Mouse (Mus musculus) heart, postnatal 14 days (tissue): ENCODE measurements around the gene Plau. TPM values are rescaled to one million over a fixed set of nuclear protein-coding genes. Genes with fewer than 3 reads are reported as not detected.

Source experiments
- DNase-seq, 2 experiments: peaks; one replicate each; pipeline ENCODE4 v3.0.0; 2021 to 2022
- intact Hi-C: fragments of 180-260 bp; cut with DNase I; formaldehyde crosslinking; loops from one replicate; pipeline ENCODE4 v1.15.1; 2025
- total RNA-seq, 2 experiments: library from RNA; stranded (reverse); gene quantifications; 2 replicates each; pipeline ENCODE4 v1.2.3; 2021

The Plau gene
- total RNA-seq, 2 experiments from 2014 or later = 5.7 to 6.1 TPM

- intact Hi-C loops = no loop called here
- DNase-seq = no peak
Observed at GRCm38 (mm10) chr14:20841526-20841925, 5.1 kb downstream of the Plau start.

- DNase-seq = no peak
- intact Hi-C loops = no loop called here
Observed at GRCm38 (mm10) chr14:20842629-20843028, 6.2 kb downstream of the Plau start.

- no peak for DNase-seq
- intact Hi-C loops = no loop called here
Observed at GRCm38 (mm10) chr14:20844126-20844525, 7.7 kb downstream of the Plau start.

GRCm38 (mm10) chr14:20844671-20845576, 8.5 kb downstream of the Plau start:
- DNase-seq = no peak
- intact Hi-C loops = no loop called here

- intact Hi-C loops = no loop called here
Observed at GRCm38 (mm10) chr14:20845577-20846088, 9.2 kb downstream of the Plau start.

GRCm38 (mm10) chr14:20846214-20846613, 9.8 kb downstream of the Plau start:
- intact Hi-C loops = no loop called here
- DNase-seq = no peak

More at GRCm38 (mm10) chr14:20845577-20846088, 9.2 kb downstream of the Plau start:
- peak; percentile 16 to 36 for DNase-seq

- intact Hi-C loops = no loop called here
Observed at GRCm38 (mm10) chr14:20847637-20848129, 11.2 kb downstream of the Plau start.

GRCm38 (mm10) chr14:20849753-20850152, 13.3 kb downstream of the Plau start:
- no peak for DNase-seq
- intact Hi-C loops = no loop called here

More at GRCm38 (mm10) chr14:20847637-20848129, 11.2 kb downstream of the Plau start:
- DNase-seq = no peak

GRCm38 (mm10) chr14:20850498-20850897, 14.0 kb downstream of the Plau start:
- no peak for DNase-seq
- intact Hi-C loops = no loop called here

- intact Hi-C loops = no loop called here
Observed at GRCm38 (mm10) chr14:20851776-20852175, 15.3 kb downstream of the Plau start.

GRCm38 (mm10) chr14:20861152-20861551, 24.7 kb downstream of the Plau start:
- DNase-seq = no peak
- intact Hi-C loops = no loop called here

More at GRCm38 (mm10) chr14:20851776-20852175, 15.3 kb downstream of the Plau start:
- no peak for DNase-seq

- peak in 1 of 2 experiments; percentile 10 for DNase-seq
- intact Hi-C loops = no loop called here
Observed at GRCm38 (mm10) chr14:20861559-20861958, 25.1 kb downstream of the Plau start.

GRCm38 (mm10) chr14:20863306-20864065, 27.0 kb downstream of the Plau start:
- no peak for DNase-seq
- intact Hi-C loops = no loop called here

- no peak for DNase-seq
- intact Hi-C loops = no loop called here
Observed at GRCm38 (mm10) chr14:20864192-20864591, 27.7 kb downstream of the Plau start.

GRCm38 (mm10) chr14:20865604-20866003, 29.1 kb downstream of the Plau start:
- intact Hi-C loops = no loop called here
- DNase-seq = no peak

GRCm38 (mm10) chr14:20866365-20866764, 29.9 kb downstream of the Plau start:
- DNase-seq = no peak
- intact Hi-C loops = no loop called here

- intact Hi-C loops = loop anchor here (5.0 kb wide), 2 partner anchors 122 to 148 kb away; no protein-coding TSS in a partner anchor
Observed at GRCm38 (mm10) chr14:20870110-20870509, 33.6 kb downstream of the Plau start.

GRCm38 (mm10) chr14:20871495-20871894, 35.0 kb downstream of the Plau start:
- DNase-seq = peak in 1 of 2 experiments; percentile 51
- intact Hi-C loops = loop anchor here (5.0 kb wide), 2 partner anchors 121 to 149 kb away; no protein-coding TSS in a partner anchor

More at GRCm38 (mm10) chr14:20870110-20870509, 33.6 kb downstream of the Plau start:
- DNase-seq = no peak

- intact Hi-C loops = loop anchor here (1.0 to 5.0 kb wide), 4 partner anchors 70 to 151 kb away; no protein-coding TSS in a partner anchor
- peak; percentile 87 to 94 for DNase-seq
Observed at GRCm38 (mm10) chr14:20873307-20873706, 36.8 kb downstream of the Plau start.

GRCm38 (mm10) chr14:20873931-20874330, 37.5 kb downstream of the Plau start:
- no peak for DNase-seq
- intact Hi-C loops = loop anchor here (1.0 to 5.0 kb wide), 4 partner anchors 71 to 152 kb away; no protein-coding TSS in a partner anchor
